Mouse (Mus musculus) heart, adult 2 months (tissue): ENCODE measurements around the gene Rasgrp4. TPM values are rescaled to one million over a fixed set of nuclear protein-coding genes. Genes with fewer than 3 reads are reported as not detected.

Experiments
- DNase-seq, 2 experiments: peaks; one replicate each; pipeline ENCODE4 v3.0.0; 2021
- H3K27ac ChIP-seq: fragments of 200-600 bp; 2 replicates; pipeline ENCODE4 v1.8.1; 2022
- H3K27me3 ChIP-seq: fragments of 200-500 bp; 2 replicates; pipeline ENCODE4 v1.6.1; 2012; ENCODE audit warnings: mild to moderate bottlenecking, low read length, inconsistent platforms, mixed read lengths; ENCODE audit not compliant: control insufficient read depth, insufficient read depth
- H3K36me3 ChIP-seq: fragments of 200-500 bp; 2 replicates; pipeline ENCODE4 v1.6.1; 2012; ENCODE audit warnings: low read length, inconsistent platforms; ENCODE audit not compliant: control insufficient read depth, insufficient read depth
- H3K4me1 ChIP-seq: fragments of 200-500 bp; 2 replicates; pipeline ENCODE4 v1.6.1; 2011; ENCODE audit warnings: low read length; ENCODE audit not compliant: control insufficient read depth, insufficient read depth
- H3K4me3 ChIP-seq: fragments of 200-600 bp; 2 replicates; pipeline ENCODE4 v1.8.1; 2022
- H3K79me2 ChIP-seq: fragments of 200-500 bp; replicated peaks from 2 replicates; pipeline ENCODE4 v1.6.1; 2012; ENCODE audit warnings: mild to moderate bottlenecking, inconsistent platforms, low read length, moderate library complexity, mixed read lengths; ENCODE audit not compliant: control insufficient read depth, insufficient read depth
- H3K9ac ChIP-seq: fragments of 200-500 bp; 2 replicates; pipeline ENCODE4 v1.6.1; 2012; ENCODE audit warnings: low read depth, mild to moderate bottlenecking, control low read depth, inconsistent platforms, low read length, mixed read lengths
- CTCF ChIP-seq: fragments of 200-600 bp; IDR thresholded peaks from 2 replicates; pipeline ENCODE4 v1.8.1; 2022; ENCODE audit warnings: antibody characterized with exemption, mild to moderate bottlenecking, moderate library complexity
- EP300 ChIP-seq: fragments of 200-500 bp; IDR thresholded peaks from 2 replicates; pipeline ENCODE4 v1.6.1; 2011; ENCODE audit warnings: low read depth, low read length, control low read depth; ENCODE audit not compliant: insufficient read depth
- POLR2A ChIP-seq: fragments of 200-500 bp; IDR thresholded peaks from 2 replicates; pipeline ENCODE4 v1.6.1; 2011; ENCODE audit warnings: mild to moderate bottlenecking, low read depth, low read length, control low read depth; ENCODE audit not compliant: insufficient read depth
- WGBS: fragments of 180-500 bp; shearing (Covaris S2); methylation state at CpG from one replicate; pipeline ENCODE4 v1.1.7; 2018; 5-methylcytosine and 5-hydroxymethylcytosine counted together
- intact Hi-C: fragments of 180-260 bp; cut with DNase I; formaldehyde crosslinking; loops from one replicate; pipeline ENCODE4 v1.15.1; 2025
- long read RNA-seq: library from polyadenylated mRNA; stranded (forward); transcript quantifications from one replicate; pipeline ENCODE4 v2.0.0, GENCODE M21; 2021
- polyA plus RNA-seq: library from polyadenylated mRNA; depleted of rRNA; stranded (reverse); fragments of >200 nt; gene quantifications from 2 replicates; pipeline ENCODE4 v1.2.3, GENCODE M21; 2012; rRNA removed
- total RNA-seq, 2 experiments: library from RNA; stranded (reverse); gene quantifications; 2 replicates each; pipeline ENCODE4 v1.2.3; 2021

Rasgrp4 gene
- total RNA-seq (1 to 10 TPM; 1.4 TPM), polyA plus RNA-seq (2.2 and 3.6 TPM in 2 replicates)
- long read RNA-seq: 0 reads

GRCm38 (mm10) chr7:29134693-29135386, at the start of gene Rasgrp4:
Gene Rasgrp4 (plus strand): TSS chr7:29134851.
- peak; percentile 41 to 65 for DNase-seq
- peak within 1 kb of the TSS; percentile 14; the same call in 1 of the 2 replicates for H3K4me3 ChIP-seq
- H3K27me3 ChIP-seq: no peaks in the 10 kb centered on the region
- TF ChIP-seq POLR2A (no peak), CTCF (no peak), EP300 (no peak)
- intact Hi-C loops: no loop called here
- no peaks in the 10 kb centered on the region for H3K4me1 ChIP-seq
- no peaks in the 10 kb centered on the region for H3K36me3 ChIP-seq
- no peak within 1 kb of the TSS for H3K9ac ChIP-seq
- no peak within 1 kb of the TSS; the same call in 1 of the 2 replicates for H3K27ac ChIP-seq
- H3K79me2 ChIP-seq: no peaks in the 10 kb centered on the region
- WGBS: 2% methylated on average over 20 of the region's 20 CpGs

- Histone ChIP-seq H3K36me3 (no peaks in the 10 kb centered on the region), H3K27ac (no peak overlapping the region), H3K79me2 (no peaks in the 10 kb centered on the region), H3K4me3 (no peak overlapping the region), H3K9ac (no peak overlapping the region), H3K4me1 (no peaks in the 10 kb centered on the region), H3K27me3 (no peaks in the 10 kb centered on the region; the same call in 1 of the 2 replicates)
- intact Hi-C loops: no loop called here
- 77% methylated on average over 30 of the region's 30 CpGs for WGBS
- TF ChIP-seq CTCF (no peak), POLR2A (no peak), EP300 (no peak)
- DNase-seq: no peak
Measured at GRCm38 (mm10) chr7:29085981-29086380, 48.7 kb upstream of the Rasgrp4 start.

GRCm38 (mm10) chr7:29086902-29087301, 47.7 kb upstream of the Rasgrp4 start:
- H3K4me1 ChIP-seq: no peaks in the 10 kb centered on the region
- no peaks in the 10 kb centered on the region for H3K79me2 ChIP-seq
- H3K27me3 ChIP-seq: no peaks in the 10 kb centered on the region; the same call in 1 of the 2 replicates
- H3K36me3 ChIP-seq: no peaks in the 10 kb centered on the region
- no peak overlapping the region for H3K27ac ChIP-seq
- TF ChIP-seq EP300 (no peak), CTCF (peak; percentile 9; the same call in 1 of the 2 replicates), POLR2A (no peak)
- WGBS: 75% methylated on average over 10 of the region's 10 CpGs
- intact Hi-C loops: no loop called here
- H3K9ac ChIP-seq: no peak overlapping the region
- DNase-seq: no peak
- H3K4me3 ChIP-seq: no peak overlapping the region

- Histone ChIP-seq H3K9ac (no peak overlapping the region), H3K27me3 (no peaks in the 10 kb centered on the region; the same call in 1 of the 2 replicates), H3K27ac (no peak overlapping the region), H3K36me3 (no peaks in the 10 kb centered on the region), H3K4me3 (no peak overlapping the region), H3K79me2 (no peaks in the 10 kb centered on the region), H3K4me1 (no peaks in the 10 kb centered on the region)
- WGBS: 54% methylated on average over 6 of the region's 6 CpGs
- TF ChIP-seq CTCF (no peak), POLR2A (no peak), EP300 (no peak)
- intact Hi-C loops: no loop called here
- DNase-seq: no peak
Measured at GRCm38 (mm10) chr7:29088817-29089216, 45.8 kb upstream of the Rasgrp4 start.

- no peak overlapping the region for H3K9ac ChIP-seq
- no peaks in the 10 kb centered on the region for H3K27me3 ChIP-seq
- H3K27ac ChIP-seq: no peak overlapping the region
- TF ChIP-seq POLR2A: no peak
- no peak for TF ChIP-seq CTCF
- TF ChIP-seq EP300: no peak
- no peaks in the 10 kb centered on the region for H3K79me2 ChIP-seq
- no peak overlapping the region for H3K4me3 ChIP-seq
- intact Hi-C loops: no loop called here
- no peaks in the 10 kb centered on the region for H3K4me1 ChIP-seq
- no peak for DNase-seq
- H3K36me3 ChIP-seq: no peaks in the 10 kb centered on the region
- 82% methylated on average over 16 of the region's 16 CpGs for WGBS
Measured at GRCm38 (mm10) chr7:29097131-29097530, 37.5 kb upstream of the Rasgrp4 start.

- 87% methylated on average over 12 of the region's 12 CpGs for WGBS
- TF ChIP-seq CTCF (no peak), POLR2A (no peak), EP300 (no peak)
- no peak overlapping the region for H3K27ac ChIP-seq
- H3K79me2 ChIP-seq: no peaks in the 10 kb centered on the region
- no peaks in the 10 kb centered on the region for H3K36me3 ChIP-seq
- DNase-seq: no peak
- no peak overlapping the region for H3K4me3 ChIP-seq
- H3K9ac ChIP-seq: no peak overlapping the region
- no peaks in the 10 kb centered on the region for H3K27me3 ChIP-seq
- H3K4me1 ChIP-seq: no peaks in the 10 kb centered on the region
- intact Hi-C loops: no loop called here
Measured at GRCm38 (mm10) chr7:29101286-29102017, 33.2 kb upstream of the Rasgrp4 start.
